Mouse (Mus musculus): ENCODE measurements around the gene Mrtfb. TPM values are rescaled to one million over a fixed set of nuclear protein-coding genes. Genes with fewer than 3 reads are reported as not detected.

Mrtfb gene
- polyA plus RNA-seq, 1 experiment from 2014 or later = 21.8 TPM

DNA sequence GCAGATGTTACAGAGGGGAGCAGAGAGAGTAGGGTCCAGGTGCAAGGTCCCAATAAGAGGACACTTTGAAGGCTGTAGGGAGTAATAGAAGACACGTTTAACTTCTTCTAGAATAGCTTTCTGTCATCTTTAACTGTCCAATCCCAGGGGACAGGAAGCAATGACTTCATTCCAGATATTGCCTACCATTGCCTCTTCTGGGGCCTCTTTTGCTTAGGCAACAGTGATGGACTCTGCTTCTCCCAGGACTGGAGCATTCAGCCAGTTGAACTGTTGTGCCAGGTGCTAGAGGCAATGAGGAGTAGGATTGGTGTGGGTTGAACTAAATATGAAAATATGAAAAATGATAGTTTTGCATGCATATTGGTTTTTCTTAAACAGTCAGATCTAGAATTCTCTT lies 41.6 kb downstream of the Mrtfb start:
- DNase-seq (ENCODE audit: low spot score) (no peak), ATAC-seq (no peak)
- Histone ChIP-seq H3K4me2 (replicated peaks; ENCODE audit: low read depth, low read length) (no peak overlapping the region), H3K4me3 (ENCODE audit: low read depth, low read length) (no peak overlapping the region), H3K4me1 (ENCODE audit: insufficient read depth, low read depth, low read length) (no peaks in the 10 kb centered on the region; the same call in 1 of the 2 replicates), H3K27me3 (replicated peaks; ENCODE audit: insufficient read depth, low read length) (no peaks in the 10 kb centered on the region), H3K9me3 (ENCODE audit: low read length) (no peaks in the 10 kb centered on the region), H3K36me3 (ENCODE audit: insufficient read depth, low read length) (no peaks in the 10 kb centered on the region), H3K27ac (ENCODE audit: low read length) (no peak overlapping the region), H3K9ac (replicated peaks; ENCODE audit: low read depth) (no peak overlapping the region)
- TF ChIP-seq EP300 (IDR thresholded peaks at IDR 0.05) = no peak
- TF ChIP-seq CTCF (IDR thresholded peaks at IDR 0.05) = no peak
- 36% methylated on average over 1 of the region's 1 CpGs for WGBS

- TF ChIP-seq CTCF (IDR thresholded peaks at IDR 0.05) (no peak), EP300 (IDR thresholded peaks at IDR 0.05) (peak; percentile 43)
- Histone ChIP-seq H3K9ac (replicated peaks; ENCODE audit: low read depth) (no peak overlapping the region), H3K27ac (ENCODE audit: low read length) (no peak overlapping the region), H3K4me2 (replicated peaks; ENCODE audit: low read depth, low read length) (no peak overlapping the region), H3K9me3 (ENCODE audit: low read length) (no peaks in the 10 kb centered on the region), H3K36me3 (ENCODE audit: insufficient read depth, low read length) (no peaks in the 10 kb centered on the region), H3K4me1 (ENCODE audit: insufficient read depth, low read depth, low read length) (no peaks in the 10 kb centered on the region; the same call in 1 of the 2 replicates), H3K4me3 (ENCODE audit: low read depth, low read length) (no peak overlapping the region), H3K27me3 (replicated peaks; ENCODE audit: insufficient read depth, low read length) (no peaks in the 10 kb centered on the region)
- 42% methylated on average over 2 of the region's 2 CpGs for WGBS
- ATAC-seq (no peak), DNase-seq (ENCODE audit: low spot score) (no peak)
Observed at GRCm38 (mm10) chr16:13298991-13299390, 42.7 kb downstream of the Mrtfb start.

GRCm38 (mm10) chr16:13306065-13306695 lies 49.9 kb downstream of the Mrtfb start:
- DNase-seq (ENCODE audit: low spot score) (no peak), ATAC-seq (no peak)
- H3K36me3 ChIP-seq (ENCODE audit: insufficient read depth, low read length) = no peaks in the 10 kb centered on the region
- H3K27me3 ChIP-seq (replicated peaks; ENCODE audit: insufficient read depth, low read length) = no peaks in the 10 kb centered on the region
- H3K9me3 ChIP-seq (ENCODE audit: low read length) = no peaks in the 10 kb centered on the region
- no peak overlapping the region for H3K4me2 ChIP-seq (replicated peaks; ENCODE audit: low read depth, low read length)
- peak overlapping the region; percentile 38; the same call in 1 of the 2 replicates for H3K27ac ChIP-seq (ENCODE audit: low read length)
- H3K9ac ChIP-seq (replicated peaks; ENCODE audit: low read depth) = no peak overlapping the region
- H3K4me1 ChIP-seq (ENCODE audit: insufficient read depth, low read depth, low read length) = no peaks in the 10 kb centered on the region
- no peak overlapping the region for H3K4me3 ChIP-seq (ENCODE audit: low read depth, low read length)
- 57% methylated on average over 3 of the region's 3 CpGs for WGBS
- TF ChIP-seq EP300 (IDR thresholded peaks at IDR 0.05) (no peak), CTCF (IDR thresholded peaks at IDR 0.05) (no peak)

- no peak overlapping the region for H3K27ac ChIP-seq (ENCODE audit: low read length)
- no peaks in the 10 kb centered on the region for H3K4me1 ChIP-seq (ENCODE audit: insufficient read depth, low read depth, low read length)
- no peak overlapping the region for H3K9ac ChIP-seq (replicated peaks; ENCODE audit: low read depth)
- H3K4me2 ChIP-seq (replicated peaks; ENCODE audit: low read depth, low read length) = no peak overlapping the region
- ATAC-seq (no peak), DNase-seq (ENCODE audit: low spot score) (no peak)
- H3K27me3 ChIP-seq (replicated peaks; ENCODE audit: insufficient read depth, low read length) = no peaks in the 10 kb centered on the region
- H3K9me3 ChIP-seq (ENCODE audit: low read length) = no peaks in the 10 kb centered on the region
- TF ChIP-seq CTCF (IDR thresholded peaks at IDR 0.05) (no peak), EP300 (IDR thresholded peaks at IDR 0.05) (no peak)
- no peaks in the 10 kb centered on the region for H3K36me3 ChIP-seq (ENCODE audit: insufficient read depth, low read length)
- H3K4me3 ChIP-seq (ENCODE audit: low read depth, low read length) = no peak overlapping the region
- WGBS = 39% methylated on average over 1 of the region's 1 CpGs
Observed at GRCm38 (mm10) chr16:13310096-13310683, 53.9 kb downstream of the Mrtfb start.

GRCm38 (mm10) chr16:13311374-13311773 lies 55.1 kb downstream of the Mrtfb start:
- WGBS = 71% methylated on average over 1 of the region's 1 CpGs
- ATAC-seq (no peak), DNase-seq (ENCODE audit: low spot score) (no peak)
- TF ChIP-seq CTCF (IDR thresholded peaks at IDR 0.05) (no peak), EP300 (IDR thresholded peaks at IDR 0.05) (no peak)
- Histone ChIP-seq H3K27ac (ENCODE audit: low read length) (no peak overlapping the region), H3K9me3 (ENCODE audit: low read length) (no peaks in the 10 kb centered on the region), H3K36me3 (ENCODE audit: insufficient read depth, low read length) (no peaks in the 10 kb centered on the region), H3K4me1 (ENCODE audit: insufficient read depth, low read depth, low read length) (no peaks in the 10 kb centered on the region), H3K27me3 (replicated peaks; ENCODE audit: insufficient read depth, low read length) (no peaks in the 10 kb centered on the region), H3K9ac (replicated peaks; ENCODE audit: low read depth) (no peak overlapping the region), H3K4me2 (replicated peaks; ENCODE audit: low read depth, low read length) (no peak overlapping the region), H3K4me3 (ENCODE audit: low read depth, low read length) (no peak overlapping the region)

DNA sequence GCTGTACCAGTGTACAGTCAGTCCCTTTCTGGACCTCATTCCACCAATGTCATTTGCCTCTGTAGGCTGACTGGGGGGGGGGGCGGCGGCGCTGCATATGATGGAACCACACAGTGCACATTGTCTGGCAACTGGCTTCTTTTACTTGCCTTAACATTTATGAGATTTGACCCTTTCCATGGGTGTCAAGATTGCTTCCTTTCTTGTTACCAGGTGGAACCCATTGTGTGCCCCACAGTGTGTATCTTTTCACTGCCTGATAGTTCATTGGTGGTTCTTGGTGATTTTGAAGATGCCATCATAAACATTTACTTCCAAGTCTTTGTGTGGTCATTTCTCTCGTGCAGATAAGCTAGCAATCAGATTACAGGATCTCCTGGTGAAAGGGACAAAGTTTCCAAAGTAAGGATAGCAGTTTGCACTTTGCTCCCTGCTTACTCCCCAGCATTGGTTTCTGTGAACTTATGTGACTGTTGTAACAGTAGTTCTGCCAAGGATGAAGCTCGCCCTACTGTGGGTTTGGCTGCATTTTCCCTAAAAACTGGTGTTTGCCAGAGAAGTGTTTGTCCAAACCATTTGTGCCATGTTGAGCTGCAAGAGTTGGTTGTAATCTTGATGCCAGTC lies 56.9 kb downstream of the Mrtfb start:
- WGBS = 80% methylated on average over 5 of the region's 5 CpGs
- DNase-seq (ENCODE audit: low spot score) = no peak
- no peak for TF ChIP-seq CTCF (IDR thresholded peaks at IDR 0.05)
- TF ChIP-seq EP300 (IDR thresholded peaks at IDR 0.05) = no peak
- no peak overlapping the region for H3K4me3 ChIP-seq (ENCODE audit: low read depth, low read length)
- no peaks in the 10 kb centered on the region for H3K27me3 ChIP-seq (replicated peaks; ENCODE audit: insufficient read depth, low read length)
- no peak overlapping the region for H3K9ac ChIP-seq (replicated peaks; ENCODE audit: low read depth)
- no peaks in the 10 kb centered on the region for H3K9me3 ChIP-seq (ENCODE audit: low read length)
- ATAC-seq = no peak
- no peaks in the 10 kb centered on the region for H3K4me1 ChIP-seq (ENCODE audit: insufficient read depth, low read depth, low read length)
- no peak overlapping the region for H3K4me2 ChIP-seq (replicated peaks; ENCODE audit: low read depth, low read length)
- H3K36me3 ChIP-seq (ENCODE audit: insufficient read depth, low read length) = no peaks in the 10 kb centered on the region
- no peak overlapping the region for H3K27ac ChIP-seq (ENCODE audit: low read length)

All from lung, postnatal 0 days (tissue).